Mouse (Mus musculus): ENCODE results near the gene Senp8. TPM values are rescaled to one million over a fixed set of nuclear protein-coding genes. Genes with fewer than 3 reads are reported as not detected.
A peak's percentile ranks its signal among the peaks of the same experiment; 100 is the strongest.
"Not testable (repeated sequence)": the region's sequence is repeated elsewhere in the genome, so short reads cannot be mapped to it uniquely, and the experiment has no call there.

Gene Senp8
- 4.1 and 7.5 TPM in 2 replicates for total RNA-seq (2015)
- total RNA-seq (2017), result 4.2 and 4.8 TPM in 2 replicates

DNA sequence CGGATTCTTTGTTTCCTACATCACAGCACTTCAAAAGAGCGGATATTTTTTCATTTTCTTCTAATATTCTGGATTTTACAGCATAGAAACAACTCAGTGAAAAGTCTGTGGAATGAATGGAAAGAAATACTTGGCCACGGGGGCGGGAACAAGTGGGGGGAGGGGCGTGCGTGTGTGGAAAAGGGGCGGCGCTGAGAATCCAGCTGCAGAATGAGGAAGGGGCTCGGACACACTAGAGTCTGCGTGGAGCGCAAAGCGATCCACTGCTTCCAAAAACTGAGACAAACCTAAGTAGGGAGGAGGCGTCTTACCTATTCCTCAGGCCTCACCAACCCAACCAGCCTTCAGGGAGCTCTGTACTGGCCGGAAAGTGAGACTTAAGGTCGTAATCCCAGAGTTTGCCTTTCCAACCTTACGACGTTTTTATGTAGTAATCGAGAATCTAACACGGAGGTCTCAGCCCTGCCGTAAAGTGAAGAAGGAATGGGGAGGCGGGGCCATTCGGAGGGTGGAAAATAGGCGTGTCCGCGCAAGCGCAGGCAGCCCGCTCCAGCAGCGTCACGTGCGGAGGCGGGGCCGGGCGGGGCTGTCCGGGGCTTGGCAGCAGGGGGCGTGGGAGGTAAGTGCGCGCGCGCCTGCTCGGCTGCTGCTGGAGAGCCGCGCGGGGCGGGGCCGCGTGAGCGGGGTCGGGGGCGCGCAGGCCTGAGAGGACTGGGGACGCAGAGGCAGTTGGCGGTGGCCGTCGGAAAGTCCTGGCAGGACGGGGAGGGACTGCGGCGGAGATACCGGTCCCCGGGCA lies at the start of gene Senp8, which contains the start of gene Myo9a:
Senp8 (minus strand) TSS at position 444 of the 799 bp plus-strand sequence.
Myo9a (plus strand) TSS at position 630 of the 799 bp plus-strand sequence.
- ATAC-seq (ENCODE audit: poor library complexity, severe bottlenecking), result peak; percentile 77

DNA sequence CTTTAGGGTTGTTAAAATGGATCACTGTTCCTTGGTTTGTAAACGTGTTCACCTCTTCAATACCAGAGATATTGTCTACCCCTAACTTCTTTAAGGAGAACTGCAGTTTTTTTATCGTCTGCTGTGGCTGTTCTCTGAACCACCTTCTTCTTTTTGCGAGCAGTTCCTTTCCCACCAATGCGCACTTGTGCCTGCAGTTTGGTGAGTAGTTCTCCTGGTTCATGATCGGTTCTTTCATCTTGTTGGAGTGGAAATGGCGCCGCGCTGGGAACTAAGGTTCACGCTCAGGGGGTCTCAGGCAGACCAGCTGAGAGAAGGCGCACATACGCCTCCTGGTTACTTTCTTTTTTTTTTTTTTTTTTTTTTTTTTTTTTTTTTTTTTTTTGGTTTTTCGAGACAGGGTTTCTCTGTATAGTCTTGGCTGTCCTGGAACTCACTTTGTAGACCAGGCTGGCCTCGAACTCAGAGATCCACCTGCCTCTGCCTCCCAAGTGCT lies 16.5 kb upstream of the Senp8 start:
- ATAC-seq (ENCODE audit: poor library complexity, severe bottlenecking), result not testable (repeated sequence)

DNA sequence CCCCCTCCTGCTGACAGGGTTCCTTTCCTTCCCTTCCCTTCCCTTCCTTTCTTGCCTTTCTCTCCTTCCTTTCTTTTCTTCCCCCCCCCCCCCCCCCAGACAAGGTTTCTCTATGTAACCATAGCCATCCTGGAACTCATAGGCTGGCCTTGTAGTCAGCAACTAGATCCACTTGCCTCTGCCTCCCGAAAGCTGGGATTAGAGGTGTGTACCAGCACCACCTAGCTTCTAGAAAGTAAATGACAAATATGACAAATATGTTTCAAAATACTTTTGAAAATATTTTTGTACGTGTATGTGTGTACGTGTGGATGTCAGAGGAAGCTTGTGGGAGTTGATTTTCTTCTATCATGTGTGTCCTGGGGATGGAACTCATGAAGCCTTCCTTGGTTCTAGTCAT lies 10.0 kb upstream of the Senp8 start:
- no peak for ATAC-seq (ENCODE audit: poor library complexity, severe bottlenecking)

DNA sequence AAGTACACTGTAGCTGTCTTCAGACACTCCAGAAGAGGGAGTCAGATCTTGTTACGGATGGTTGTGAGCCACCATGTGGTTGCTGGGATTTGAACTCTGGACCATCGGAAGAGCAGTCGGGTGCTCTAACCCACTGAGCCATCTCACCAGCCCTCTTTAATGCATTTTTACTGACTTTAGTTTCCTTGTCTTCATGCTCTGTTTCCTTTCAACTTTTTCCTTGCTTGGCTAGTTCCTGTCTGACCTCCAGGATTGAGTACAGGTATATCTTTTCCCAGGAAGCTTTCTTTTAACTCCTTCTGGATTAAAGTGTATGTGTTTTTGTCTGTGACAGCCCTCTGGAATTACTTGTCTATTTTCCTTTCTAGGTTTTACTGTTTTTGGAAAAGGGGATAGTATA lies 6.5 kb upstream of the Senp8 start:
- not testable (repeated sequence) for ATAC-seq (ENCODE audit: poor library complexity, severe bottlenecking)

DNA sequence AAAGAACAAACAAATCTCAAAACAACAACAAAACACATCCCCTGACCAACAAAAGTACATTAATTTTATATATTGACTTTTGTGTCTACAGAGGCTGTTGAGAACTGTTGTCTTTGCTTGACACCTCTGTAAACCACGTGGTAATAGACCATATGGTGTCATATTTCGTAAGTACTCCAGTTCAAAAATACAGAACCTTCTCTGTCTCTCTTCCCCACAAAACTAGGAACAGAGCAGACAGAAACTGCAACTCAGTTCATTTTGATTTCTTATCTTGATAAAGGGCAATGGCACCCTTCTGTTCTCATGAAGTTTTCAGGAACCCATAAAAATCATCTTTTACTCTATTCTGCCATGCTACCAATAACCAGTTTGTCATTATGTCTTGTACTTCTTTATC lies 4.7 kb upstream of the Senp8 start:
- peak; percentile 16; the same call in 1 of the 2 replicates for ATAC-seq (ENCODE audit: poor library complexity, severe bottlenecking)

DNA sequence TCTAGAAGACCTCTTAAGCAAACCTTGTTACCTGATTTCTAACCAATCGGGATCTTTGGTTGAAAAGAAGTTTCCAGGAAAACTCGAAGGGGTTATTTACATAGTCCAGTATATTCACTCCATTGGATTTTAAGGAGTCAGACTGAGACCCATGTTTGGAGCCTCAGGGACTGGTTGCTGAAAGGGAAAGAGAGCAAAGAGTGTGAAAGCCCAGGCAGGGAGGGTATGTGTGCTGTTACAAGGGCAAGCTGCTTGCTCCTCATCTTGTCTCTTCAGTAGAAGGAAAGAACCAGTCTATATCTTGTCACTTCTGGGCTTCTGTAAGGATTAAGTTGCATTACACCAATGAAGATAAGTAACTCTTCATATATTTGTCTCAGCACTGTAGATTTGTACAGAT lies 1.5 kb upstream of the Senp8 start:
- no peak for ATAC-seq (ENCODE audit: poor library complexity, severe bottlenecking)

DNA sequence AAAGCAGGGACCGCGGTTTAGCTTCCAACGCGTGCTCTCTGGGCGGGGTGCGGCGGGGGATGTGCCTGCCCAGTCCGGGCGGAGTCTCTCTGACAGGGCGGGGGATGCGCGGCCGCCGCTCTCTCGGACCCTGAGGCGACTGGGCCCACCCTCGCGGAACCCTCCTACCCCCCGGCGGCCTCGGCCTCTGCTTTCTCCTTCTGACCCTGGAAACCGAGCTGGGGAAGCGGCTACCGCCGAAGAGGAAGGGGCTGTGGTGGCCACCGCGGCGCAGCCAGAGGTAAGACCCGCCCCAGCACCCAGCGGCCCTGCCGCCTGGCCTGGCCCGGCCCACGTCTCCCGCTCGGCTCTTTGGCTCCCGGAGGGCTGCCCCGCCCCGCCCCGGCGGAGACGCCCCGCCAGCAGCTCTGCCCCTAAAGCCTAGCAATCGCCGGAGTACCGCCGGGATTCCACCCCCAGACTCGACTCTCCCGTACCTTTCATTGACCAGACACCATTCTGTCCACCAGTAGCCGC lies 614 bp upstream of the Senp8 start:
- ATAC-seq (ENCODE audit: poor library complexity, severe bottlenecking), result peak; percentile 71

DNA sequence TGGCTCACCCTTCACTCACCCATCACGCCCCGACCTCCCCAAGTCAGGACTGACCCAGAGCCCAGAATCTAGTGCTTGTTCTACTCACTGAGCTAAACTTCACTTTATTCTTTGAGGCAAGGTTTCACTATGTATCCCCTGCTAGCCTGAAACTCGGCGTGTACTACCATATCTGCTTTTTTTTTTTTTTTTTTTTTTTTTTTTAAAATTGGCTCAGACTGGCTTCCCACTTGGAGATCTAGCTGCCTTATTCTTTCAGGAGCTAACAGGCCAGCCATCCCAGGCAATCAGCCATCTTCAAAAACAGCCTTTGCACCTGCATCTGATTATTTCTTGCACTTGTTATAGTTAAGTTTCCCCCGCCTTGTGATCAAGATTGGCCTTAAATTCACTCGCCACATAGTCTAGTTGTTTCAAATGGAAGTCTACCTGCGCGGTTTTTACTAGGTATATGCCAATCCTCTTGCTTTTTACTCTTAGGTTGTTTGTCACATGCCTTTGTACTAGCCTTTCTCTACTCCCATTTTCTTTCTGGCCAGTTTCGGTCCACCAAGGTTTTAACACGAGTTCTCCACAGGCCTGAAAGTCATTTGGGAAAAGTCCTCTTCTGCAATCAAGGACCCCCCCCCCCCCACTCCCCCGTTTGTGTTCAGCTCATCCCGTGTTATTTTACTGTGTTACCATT lies 787 bp downstream of the Senp8 start:
- no peak for ATAC-seq (ENCODE audit: poor library complexity, severe bottlenecking)

DNA sequence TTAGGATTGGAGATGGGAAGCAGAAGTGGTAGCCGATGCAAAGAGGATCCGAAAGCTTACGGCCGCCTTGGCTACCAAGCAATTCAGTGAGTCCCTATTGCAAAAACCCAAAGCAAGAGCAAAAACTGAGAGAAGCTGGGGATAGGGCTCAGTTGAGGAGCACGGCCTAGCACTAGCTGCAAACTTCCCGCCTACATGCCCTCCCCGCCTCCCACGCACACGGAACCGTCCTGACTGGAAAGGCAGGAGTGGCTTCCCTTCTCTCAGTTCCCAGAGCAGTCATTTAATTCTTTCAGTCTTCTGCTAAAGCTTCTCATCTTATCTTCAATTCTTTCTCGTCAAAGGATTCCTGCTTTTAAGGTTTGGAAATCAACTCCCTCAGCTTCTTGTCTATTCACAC lies 1.5 kb downstream of the Senp8 start:
- peak; percentile 20; the same call in 1 of the 2 replicates for ATAC-seq (ENCODE audit: poor library complexity, severe bottlenecking)

DNA sequence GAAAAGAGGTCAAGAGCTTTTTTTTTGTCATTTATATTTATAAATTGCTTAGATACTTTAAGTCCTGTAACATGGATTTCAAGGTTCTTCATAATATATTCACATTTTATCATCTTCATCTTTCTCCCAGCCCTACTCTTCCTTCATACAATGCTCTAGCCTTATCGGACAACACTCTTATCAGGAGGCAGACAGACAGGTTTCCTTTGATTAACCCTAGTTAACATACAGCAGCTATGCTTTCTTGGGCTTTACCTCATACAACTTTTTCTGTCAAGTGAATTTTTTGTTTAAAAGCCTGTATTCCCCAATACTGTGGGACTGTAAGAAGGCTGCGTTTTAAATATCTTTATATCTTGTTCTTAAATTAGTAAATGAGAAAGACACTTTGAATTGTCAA lies 2.1 kb downstream of the Senp8 start:
- ATAC-seq (ENCODE audit: poor library complexity, severe bottlenecking), result no peak

DNA sequence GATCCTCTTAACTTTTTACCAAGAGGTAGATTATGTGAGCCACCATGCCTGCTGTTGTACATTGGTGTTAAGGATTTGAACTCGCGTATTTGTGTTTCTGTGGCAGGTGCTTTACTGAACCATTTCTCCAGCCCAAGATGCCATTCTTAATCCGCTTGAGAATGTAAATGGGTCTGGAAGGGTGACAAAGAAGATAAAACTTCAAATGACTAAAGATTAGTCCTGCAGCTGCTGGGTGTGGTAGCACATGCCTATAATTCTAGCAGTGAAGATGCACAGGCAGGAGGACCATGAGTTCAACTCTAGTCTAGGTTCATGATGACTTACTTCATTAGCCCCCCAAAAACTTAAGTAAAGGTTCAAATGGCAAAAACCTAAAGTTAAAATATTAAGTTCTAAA lies 6.6 kb downstream of the Senp8 start:
- ATAC-seq (ENCODE audit: poor library complexity, severe bottlenecking), result no peak

DNA sequence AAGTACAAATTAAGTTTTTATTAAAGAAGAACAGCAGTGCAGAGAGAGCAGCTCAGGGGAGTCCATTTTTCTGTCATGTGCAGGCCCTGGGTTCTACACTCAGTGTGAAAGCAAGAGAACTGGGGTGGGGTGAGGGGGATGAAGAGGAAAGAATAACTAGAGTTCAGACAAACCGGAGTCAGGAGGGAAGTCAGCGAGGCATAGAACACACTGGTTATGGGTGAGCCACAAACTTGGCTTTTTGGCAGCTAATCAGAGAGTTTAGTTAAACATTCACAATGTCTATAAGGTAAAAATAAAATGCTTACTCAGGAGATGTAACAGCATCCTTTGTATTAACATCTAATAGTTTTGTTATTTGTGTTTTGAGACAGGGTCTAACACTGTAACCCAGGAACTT lies 9.9 kb downstream of the Senp8 start:
- ATAC-seq (ENCODE audit: poor library complexity, severe bottlenecking), result no peak

DNA sequence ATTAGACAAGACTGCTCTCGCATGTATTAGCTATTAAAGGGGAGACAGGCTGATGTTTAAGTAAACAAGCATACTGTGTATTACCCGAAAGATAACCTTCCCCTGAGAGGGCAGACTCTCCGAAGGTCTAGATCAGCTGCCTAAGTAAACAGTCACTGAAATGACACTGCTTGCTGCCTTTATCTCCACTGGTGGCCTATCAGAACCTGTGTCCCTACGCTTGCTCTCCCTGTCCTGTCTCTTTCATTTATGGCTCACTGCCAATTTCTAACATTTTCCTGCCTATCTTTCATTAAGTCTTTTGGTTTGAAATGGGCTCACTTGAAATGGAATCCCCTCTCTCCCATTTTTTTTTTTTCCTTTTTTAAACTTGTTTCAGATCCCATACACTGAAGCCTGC lies 15.1 kb downstream of the Senp8 start:
- no peak for ATAC-seq (ENCODE audit: poor library complexity, severe bottlenecking)

DNA sequence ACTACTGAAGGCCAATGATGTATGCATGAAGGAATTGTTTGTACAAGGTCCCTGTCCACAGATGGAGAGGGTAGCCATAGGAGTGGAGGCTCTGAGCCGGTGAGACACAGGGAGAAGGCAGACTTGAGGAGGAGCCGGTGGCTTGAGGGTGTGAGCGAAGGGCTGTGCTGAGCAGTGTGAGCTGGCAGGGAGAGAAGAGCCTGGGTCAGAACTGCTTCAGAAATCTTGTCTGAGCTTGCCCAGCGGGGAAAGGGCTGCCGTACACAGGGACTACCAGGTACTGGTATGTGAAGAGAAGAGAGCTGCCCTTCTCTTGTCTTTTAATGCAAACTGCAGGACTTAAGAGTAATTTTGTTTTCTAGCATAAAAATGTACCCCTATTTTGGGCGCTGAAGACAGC lies 17.4 kb downstream of the Senp8 start:
- no peak for ATAC-seq (ENCODE audit: poor library complexity, severe bottlenecking)

DNA sequence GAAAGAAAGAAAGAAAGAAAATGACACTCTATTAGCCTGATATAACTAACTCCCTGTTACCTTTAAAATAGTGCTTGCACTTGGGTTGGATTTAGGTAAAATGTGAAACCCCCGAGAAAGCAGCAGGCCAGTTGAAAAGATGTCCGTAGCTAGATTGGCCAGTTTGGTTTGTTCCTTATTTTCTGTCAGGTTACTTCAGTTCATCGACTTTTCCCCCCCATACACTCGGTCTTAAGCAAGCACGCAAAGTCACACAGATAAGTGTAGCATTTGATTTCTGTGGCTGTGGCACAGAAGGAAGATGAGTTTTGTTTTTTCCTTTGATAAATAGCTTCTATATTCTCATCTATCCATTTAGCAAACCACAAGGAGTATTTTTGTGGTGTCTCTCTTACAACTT lies 19.4 kb downstream of the Senp8 start:
- ATAC-seq (ENCODE audit: poor library complexity, severe bottlenecking), result no peak

DNA sequence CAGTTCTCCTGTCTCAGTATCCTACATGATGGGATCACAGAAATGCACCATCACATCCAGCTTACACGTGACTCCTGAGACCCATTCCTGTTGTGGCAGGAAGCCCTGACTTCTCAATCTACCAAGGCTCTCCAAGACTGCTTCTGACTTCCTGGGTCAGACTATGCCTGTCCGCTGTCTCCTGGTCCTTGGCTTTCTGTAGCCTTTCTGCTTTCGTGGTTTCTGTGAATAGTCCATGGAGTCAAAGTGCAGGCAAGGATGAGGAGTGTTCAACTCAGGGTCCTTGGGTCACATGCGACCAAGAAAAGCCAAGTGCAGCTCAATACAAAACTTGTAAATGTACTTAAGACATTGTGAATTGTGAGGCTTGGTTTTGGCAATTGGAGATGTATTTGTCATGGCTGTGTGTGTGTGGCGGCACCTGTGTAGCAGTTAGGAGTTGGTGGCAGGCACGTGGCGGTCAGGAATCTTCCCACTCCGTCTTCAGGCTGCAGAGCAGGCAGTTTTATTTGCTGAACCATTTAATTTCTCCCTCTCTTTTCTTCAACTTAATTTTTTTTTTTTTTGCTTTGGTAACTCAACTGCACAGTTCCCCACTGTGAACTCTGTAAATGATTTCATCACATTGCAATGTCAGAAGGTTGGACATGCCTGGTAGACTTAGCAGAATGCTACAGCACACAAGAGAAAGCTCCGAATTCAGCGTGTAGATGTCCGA lies 22.8 kb downstream of the Senp8 start:
- ATAC-seq (ENCODE audit: poor library complexity, severe bottlenecking), result no peak

DNA sequence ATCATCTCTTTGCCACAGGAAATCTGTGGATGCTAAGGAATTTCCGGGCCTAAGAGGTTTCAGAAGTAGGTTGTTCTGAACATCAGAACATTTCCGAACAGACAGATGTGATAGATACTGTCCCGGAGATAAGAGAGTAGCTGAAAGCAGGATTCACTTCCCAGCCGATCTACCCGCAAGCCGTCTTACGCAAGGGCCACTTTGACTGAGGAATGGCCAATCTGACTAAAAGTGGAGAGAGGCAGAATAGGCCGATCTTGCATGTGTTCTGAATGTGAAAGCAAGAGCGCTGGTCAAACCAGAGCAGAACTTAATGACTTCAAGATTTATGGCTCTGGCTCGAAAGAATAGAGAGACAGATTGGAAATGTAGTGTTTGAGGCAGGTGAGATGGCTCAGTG lies 25.0 kb downstream of the Senp8 start:
- no peak for ATAC-seq (ENCODE audit: poor library complexity, severe bottlenecking)

DNA sequence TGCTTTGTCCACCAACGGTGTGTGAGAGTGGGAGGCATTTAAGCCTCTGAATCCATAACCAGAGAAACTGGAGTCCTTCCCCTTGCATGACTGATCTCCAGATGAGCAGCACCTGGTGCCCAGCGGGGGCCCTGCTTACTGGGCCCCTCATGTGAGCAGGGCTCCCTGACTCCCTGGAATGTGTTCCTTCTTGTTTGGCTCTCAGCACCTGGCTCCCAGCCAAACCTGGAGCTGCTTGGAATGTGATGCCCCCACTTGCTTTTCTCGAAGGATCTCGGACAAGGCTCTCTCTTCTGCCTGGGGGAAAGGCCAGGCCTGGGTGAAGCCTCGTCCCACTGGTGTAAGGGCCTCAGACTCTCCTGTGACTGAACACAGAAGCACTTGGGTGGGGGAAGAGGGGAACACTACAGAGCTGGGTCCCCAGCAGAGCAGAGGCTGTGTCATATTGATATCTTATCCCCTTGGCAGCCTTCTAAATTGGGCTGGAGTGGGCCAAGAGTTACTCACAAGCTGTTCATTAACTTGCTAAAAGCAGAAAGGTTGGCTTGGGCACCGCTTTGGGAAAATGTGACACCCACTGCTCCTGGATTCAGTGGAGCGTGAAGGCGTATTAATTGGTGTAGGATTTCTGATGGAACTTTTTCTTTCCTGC lies 26.6 kb downstream of the Senp8 start:
- ATAC-seq (ENCODE audit: poor library complexity, severe bottlenecking), result no peak

DNA sequence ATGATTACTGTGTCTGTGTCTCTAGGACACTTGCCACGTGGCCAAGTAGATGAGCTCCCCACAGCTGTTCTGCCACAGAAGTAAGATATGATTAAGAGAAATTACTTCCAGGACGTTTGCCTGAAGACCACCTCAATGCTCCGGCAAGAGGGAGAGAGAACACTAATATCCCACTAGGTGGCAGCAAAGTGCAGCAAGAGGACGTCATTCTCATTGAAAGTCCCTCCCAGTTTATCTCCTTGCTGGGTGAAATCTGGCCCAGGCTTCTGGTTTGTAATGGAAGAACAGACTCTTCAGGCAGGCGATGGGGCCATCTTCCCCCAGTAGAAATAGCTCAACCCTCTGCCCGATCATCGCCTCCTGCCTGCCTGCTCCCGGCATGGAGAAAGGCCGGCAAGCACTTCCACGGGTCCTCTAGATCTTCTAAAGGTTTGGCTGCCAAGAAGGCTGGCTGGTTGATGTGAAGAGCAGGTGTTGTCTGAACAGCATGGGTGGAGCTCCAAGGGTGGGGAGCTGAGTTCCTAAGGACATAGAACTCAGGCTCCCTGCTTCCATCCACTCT lies 27.3 kb downstream of the Senp8 start:
- ATAC-seq (ENCODE audit: poor library complexity, severe bottlenecking), result peak; percentile 83

DNA sequence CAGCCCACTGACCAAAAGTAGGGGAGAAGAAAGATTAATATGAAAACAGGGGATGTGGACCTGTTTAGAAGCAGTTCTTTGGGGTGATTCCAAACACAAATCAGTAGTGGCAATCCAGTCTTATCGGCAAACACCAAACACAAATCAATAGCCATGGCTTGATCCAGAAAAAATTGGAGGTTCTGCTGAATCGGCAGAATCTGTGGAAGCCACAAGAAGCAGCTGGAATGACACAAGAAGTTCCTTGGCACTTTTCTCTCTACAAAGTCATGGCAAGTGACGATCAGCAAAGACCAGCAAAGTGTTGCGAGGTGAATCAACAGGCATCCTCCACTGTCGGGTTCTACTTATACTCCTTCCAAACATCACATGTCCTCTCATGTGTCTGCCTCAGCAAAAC lies 29.4 kb downstream of the Senp8 start:
- ATAC-seq (ENCODE audit: poor library complexity, severe bottlenecking), result no peak
